Mouse (Mus musculus) cerebellum, postnatal 25 days (tissue): ENCODE measurements at regions not wholly inside any gene's neighbourhood (a gene's known extent, or its start where the extent isn't known, plus 50 kb on each side); places are given as distances from the start of the nearest gene placed in this dataset.

Source experiments
- DNase-seq, 2 experiments: peaks; one replicate each; pipeline ENCODE4 v3.0.0; 2021; ENCODE audit warnings: mixed read lengths in 2 of 2

DNA sequence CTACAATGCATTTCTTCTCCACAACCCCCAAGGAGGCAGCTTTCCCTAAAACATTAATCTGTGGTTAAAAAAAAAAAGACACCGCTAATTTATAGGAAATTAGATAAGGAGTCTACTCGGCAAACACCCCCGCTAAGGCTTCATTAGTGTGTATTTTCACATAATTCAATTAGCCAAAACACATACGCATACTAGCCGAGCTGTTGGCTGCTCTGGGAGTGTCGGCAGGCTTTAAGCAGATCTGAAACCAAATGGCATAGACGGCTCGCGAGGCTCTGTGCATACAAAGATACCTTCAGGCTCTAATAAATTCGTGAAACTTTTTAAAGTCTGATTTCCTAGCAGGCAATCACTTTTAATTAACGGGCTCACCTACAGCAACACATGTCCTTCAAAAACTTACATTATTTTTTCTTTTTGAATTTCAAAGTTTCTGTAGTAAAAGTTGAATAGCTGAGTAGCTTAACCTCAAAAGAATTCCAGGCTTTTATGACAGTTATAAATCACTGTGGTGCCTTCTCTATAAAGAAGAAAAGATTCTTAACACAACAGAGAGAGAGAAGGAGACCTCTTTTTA, 68.0 kb upstream of the Smyd2 start:
- DNase-seq: no peak

DNA sequence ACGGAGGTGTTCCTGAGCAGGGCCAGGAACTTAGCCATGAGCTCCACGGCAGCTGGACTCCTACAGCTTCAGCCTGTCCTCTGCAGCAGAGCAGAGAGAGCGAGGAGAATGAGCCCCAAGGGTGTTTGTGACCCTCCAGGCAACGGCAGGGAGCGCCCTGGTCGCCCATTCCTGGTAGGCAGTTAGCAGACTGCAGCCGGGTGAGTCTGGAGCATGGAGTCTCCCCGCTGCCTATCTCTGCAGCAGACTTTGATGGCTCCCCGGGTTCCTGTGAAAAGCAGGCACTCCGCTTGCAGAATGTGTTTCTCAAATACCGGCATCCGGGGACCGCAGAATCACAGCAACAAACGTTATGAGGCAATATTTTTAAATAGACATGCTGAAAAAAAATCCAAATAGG, 67.2 kb upstream of the Smyd2 start:
- no peak for DNase-seq

DNA sequence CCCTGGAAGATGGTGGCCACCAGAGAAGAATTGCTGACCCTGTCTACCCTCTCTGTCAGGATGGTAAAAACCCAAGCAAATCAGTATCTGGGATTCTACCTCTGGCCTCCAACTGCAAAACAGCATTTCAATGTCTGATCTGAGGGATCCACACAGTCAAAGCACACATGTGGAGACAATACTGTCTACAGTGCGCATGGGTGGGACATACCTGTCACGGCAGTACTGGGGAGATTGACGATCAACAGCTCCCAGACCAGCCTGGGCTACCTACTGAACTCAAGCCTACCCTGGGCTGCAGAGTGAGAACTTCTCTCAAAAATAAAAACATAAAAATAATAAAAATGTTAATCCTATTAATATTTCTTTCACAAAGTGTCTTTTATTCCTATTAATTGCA, 66.7 kb upstream of the Smyd2 start:
- no peak for DNase-seq

DNA sequence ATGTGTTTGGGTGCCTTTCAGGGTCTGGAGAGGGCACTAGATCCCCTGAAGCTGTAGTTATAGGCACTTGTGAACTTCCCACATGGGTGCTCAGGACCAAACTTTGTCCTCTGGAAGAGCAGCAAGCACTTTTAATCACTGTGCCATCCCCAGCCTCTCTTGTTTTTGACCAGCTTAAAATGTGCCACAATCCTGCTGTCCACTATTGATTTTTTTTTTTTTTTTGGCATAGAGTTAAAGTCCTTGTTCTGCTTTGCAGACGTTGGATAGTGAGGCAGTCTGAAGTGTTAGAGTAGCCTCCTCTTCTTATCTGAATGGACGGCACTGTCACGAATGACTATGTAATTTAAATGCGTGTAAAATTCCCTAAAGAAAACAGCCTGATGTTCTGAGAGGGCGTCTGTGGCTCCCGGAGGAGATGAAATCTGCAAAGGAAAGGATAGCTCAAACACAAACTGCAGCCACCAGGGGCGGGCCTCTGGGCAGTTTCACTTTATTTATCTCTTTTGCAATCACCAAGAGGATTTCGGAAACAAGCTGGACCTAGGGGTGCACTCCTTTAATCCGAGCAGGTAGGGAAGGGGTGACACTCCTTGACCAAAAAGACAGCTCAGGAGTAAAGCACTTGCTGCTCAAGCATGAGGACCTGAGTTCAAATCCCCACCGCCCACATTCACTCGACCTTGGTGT, 63.5 kb upstream of the Smyd2 start:
- no peak for DNase-seq

DNA sequence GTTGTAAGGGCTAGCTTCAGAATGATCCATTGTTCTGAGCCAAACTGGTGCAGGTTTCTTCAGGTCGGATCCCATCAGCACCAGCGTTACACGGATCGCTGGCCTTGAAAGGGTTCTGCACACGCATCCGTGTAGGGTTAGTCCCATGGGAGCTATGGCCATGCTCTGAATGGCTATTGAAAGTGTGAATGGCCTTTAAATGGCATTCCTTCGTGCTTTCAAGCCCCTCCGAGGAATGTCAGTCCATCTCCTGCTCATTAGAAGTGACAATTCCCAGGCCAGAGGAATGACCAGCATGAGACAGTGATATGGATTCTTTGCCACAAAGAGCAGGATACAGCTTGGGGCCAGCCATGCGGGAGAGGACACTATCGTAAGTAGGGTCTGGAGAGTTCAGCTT, 56.1 kb upstream of the Smyd2 start:
- no peak for DNase-seq

DNA sequence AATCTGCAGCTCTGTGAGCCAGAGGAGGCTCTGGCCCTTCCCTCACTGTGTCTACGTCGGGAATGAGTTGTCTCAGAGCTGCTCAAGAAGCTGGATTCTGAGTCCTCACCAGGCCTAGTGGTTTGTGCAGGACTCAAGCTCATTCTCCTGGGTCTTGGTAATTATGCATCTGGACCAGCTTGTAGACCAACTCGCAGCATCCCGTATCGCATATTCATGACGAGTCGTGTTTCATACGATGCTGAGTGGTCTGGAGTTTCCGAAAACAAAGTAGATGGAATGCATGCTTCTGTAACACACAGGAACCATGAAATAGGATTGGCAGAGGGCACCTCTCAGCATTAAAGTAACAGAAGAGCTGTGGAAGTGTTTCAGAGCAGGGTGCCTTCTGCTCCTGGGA, 53.5 kb upstream of the Smyd2 start:
- DNase-seq: no peak

DNA sequence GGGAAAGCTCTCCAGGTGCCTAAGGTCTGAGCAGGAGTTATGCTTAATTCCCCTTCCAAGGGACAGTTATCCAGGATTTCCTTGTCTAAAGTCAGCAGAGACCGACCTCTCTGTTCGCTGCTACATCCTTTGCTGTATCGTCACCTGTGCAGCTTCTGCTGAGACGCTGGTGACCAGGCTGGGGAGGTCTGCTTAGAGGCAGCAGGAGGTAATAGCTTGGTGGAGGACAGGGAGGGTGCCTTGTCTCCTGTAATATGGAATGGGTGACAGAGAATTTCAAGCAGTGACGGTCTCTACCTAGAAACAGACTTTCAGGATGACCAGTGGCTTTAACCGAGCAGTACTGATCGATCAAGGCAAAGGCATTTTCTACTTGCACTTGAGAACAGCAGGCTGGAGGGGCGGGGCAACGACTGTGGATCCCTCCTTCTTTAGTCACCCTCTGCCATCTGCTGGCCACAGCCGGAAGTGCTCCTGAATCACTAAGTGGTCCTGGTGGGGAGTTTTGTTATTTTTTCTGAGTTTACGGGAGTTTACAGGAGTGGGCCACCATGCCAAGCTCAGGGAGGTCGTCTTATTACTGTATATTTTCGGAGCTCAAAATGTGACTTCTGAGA, 50.7 kb upstream of the Smyd2 start:
- peak; percentile 75 to 89 for DNase-seq
